Mouse (Mus musculus): ENCODE measurements around the gene Lrrc57. TPM values are rescaled to one million over a fixed set of nuclear protein-coding genes. Genes with fewer than 3 reads are reported as not detected.
"Not testable (repeated sequence)": the region's sequence is repeated elsewhere in the genome, so short reads cannot be mapped to it uniquely, and the experiment has no call there.

Gene Lrrc57
- polyA plus RNA-seq, 1 experiment from 2014 or later = 25.1 TPM

DNA sequence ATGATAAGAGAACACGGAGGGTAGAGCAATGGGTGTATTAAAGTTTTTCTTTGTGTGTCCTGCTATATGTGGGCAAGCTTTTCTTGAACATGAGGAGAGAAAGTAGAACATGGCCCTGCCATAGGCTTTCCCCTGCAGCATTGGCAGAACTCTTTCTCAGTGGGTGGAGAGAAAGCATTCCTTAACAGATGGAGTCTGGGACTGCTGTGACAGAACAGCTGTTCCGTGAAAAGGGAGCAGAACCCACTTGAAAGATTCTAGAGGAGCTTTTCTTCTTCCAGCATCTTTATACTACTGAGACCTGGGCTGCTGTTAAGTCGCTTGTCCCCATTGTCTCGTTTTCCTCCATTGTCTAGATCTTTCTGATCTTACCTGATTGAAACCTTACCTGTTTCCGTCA lies 19.6 kb downstream of the Lrrc57 start:
- no peaks in the 10 kb centered on the region for H3K4me1 ChIP-seq
- H3K27me3 ChIP-seq = no peaks in the 10 kb centered on the region
- no peak for ATAC-seq (ENCODE audit: insufficient number of reproducible peaks, insufficient read depth, low FRiP score, low TSS enrichment)
- H3K27ac ChIP-seq = no peak overlapping the region
- 84% methylated on average over 5 of the region's 5 CpGs for WGBS
- no peak overlapping the region for H3K9ac ChIP-seq
- no peak overlapping the region for H3K4me3 ChIP-seq
- H3K4me2 ChIP-seq (replicated peaks) = no peak overlapping the region
- no peaks in the 10 kb centered on the region for H3K9me3 ChIP-seq
- H3K36me3 ChIP-seq = peaks cover 40% of the 10 kb centered on the region

GRCm38 (mm10) chr2:120578286-120578685 lies 31.0 kb downstream of the Lrrc57 start:
- Histone ChIP-seq H3K9me3 (no peaks in the 10 kb centered on the region), H3K4me2 (replicated peaks) (no peak overlapping the region), H3K36me3 (no peaks in the 10 kb centered on the region), H3K27me3 (no peaks in the 10 kb centered on the region), H3K4me1 (peaks cover 19% of the 10 kb centered on the region), H3K4me3 (no peak overlapping the region), H3K27ac (no peak overlapping the region), H3K9ac (no peak overlapping the region)
- ATAC-seq (ENCODE audit: insufficient number of reproducible peaks, insufficient read depth, low FRiP score, low TSS enrichment) = no peak
- 79% methylated on average over 5 of the region's 5 CpGs for WGBS

DNA sequence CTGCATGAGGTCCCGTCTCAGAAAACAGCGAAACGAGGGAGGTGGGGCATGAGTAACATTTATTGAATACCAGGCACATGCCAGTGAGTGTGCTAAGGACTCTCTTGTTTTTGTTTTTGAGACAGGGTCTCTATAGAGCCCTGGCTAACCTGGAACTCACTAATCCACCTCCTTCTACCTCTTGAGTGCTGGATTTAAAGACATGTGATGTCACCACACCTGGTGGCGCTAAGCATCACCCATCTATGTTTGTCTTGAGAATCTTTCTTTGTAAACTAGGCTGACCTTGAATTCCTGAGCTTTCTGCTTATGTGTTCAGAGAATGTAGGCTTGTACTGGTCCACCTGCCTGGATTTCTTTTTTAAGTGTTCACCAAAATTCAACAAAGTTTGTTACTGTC lies 31.5 kb downstream of the Lrrc57 start:
- Histone ChIP-seq H3K9ac (no peak overlapping the region), H3K27me3 (no peaks in the 10 kb centered on the region), H3K36me3 (no peaks in the 10 kb centered on the region), H3K4me3 (no peak overlapping the region), H3K27ac (no peak overlapping the region), H3K4me1 (peaks cover 19% of the 10 kb centered on the region), H3K9me3 (no peaks in the 10 kb centered on the region), H3K4me2 (replicated peaks) (no peak overlapping the region)
- no peak for ATAC-seq (ENCODE audit: insufficient number of reproducible peaks, insufficient read depth, low FRiP score, low TSS enrichment)
- 83% methylated on average over 4 of the region's 4 CpGs for WGBS

DNA sequence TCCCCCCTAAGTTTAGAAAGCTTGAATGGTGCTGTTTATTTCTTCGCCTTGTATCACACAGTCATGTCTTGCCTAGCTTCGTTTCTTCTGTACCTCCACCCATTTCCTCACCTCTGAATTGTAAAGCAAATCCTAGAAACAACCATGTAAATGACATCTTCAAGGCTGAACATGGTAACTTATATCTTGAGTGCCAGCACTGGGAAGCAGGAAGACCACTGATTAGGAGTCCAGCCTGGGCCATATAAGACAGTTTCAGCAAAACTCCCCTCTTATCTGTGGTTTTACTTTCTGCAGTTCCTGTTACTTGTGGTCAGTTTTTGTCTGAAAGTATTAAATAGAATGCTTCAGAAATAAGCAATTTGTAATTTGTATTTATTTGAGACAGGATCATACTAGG lies 33.3 kb downstream of the Lrrc57 start:
- no peaks in the 10 kb centered on the region for H3K27me3 ChIP-seq
- H3K27ac ChIP-seq = no peak overlapping the region
- peaks cover 19% of the 10 kb centered on the region for H3K4me1 ChIP-seq
- no peak overlapping the region for H3K4me3 ChIP-seq
- no peaks in the 10 kb centered on the region for H3K9me3 ChIP-seq
- H3K36me3 ChIP-seq = peaks cover 8% of the 10 kb centered on the region; the same call in 1 of the 2 replicates
- WGBS = 93% methylated on average over 2 of the region's 2 CpGs
- ATAC-seq (ENCODE audit: insufficient number of reproducible peaks, insufficient read depth, low FRiP score, low TSS enrichment) = no peak
- H3K9ac ChIP-seq = no peak overlapping the region
- H3K4me2 ChIP-seq (replicated peaks) = no peak overlapping the region

DNA sequence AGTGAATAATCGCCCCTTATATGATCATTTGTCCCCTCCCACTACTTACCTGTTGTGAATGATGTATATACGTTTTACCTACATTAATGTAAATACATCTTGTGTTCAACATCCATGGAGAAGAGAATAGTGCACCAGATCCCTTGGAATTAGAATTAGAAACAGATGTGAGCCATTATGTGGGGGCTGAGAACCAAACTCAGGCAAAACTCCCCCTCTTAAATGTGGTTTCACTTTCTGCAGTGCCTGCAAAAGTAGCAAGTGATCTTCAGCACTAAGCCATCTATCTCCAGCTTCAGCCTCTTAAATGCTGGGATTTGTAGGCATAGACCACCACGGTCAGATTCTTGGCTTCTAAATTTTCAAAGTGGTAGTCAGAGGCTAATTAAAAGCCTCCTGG lies 34.2 kb downstream of the Lrrc57 start:
- Histone ChIP-seq H3K4me3 (no peak overlapping the region), H3K27me3 (no peaks in the 10 kb centered on the region), H3K4me2 (replicated peaks) (no peak overlapping the region; the same call in 1 of the 2 replicates), H3K9ac (no peak overlapping the region), H3K36me3 (peaks cover 8% of the 10 kb centered on the region; the same call in 1 of the 2 replicates), H3K4me1 (peaks cover 19% of the 10 kb centered on the region), H3K27ac (peak overlapping the region; percentile 57), H3K9me3 (no peaks in the 10 kb centered on the region)
- WGBS = 49% methylated on average over 3 of the region's 3 CpGs
- no peak for ATAC-seq (ENCODE audit: insufficient number of reproducible peaks, insufficient read depth, low FRiP score, low TSS enrichment)

GRCm38 (mm10) chr2:120572161-120572560 lies 37.2 kb downstream of the Lrrc57 start:
- not testable (repeated sequence) for H3K9ac ChIP-seq; H3K9me3 ChIP-seq; H3K27ac ChIP-seq; H3K4me3 ChIP-seq; ATAC-seq (ENCODE audit: insufficient number of reproducible peaks, insufficient read depth, low FRiP score, low TSS enrichment); H3K27me3 ChIP-seq; H3K4me2 ChIP-seq (replicated peaks); H3K36me3 ChIP-seq
- peaks cover 28% of the 10 kb centered on the region for H3K4me1 ChIP-seq
- 89% methylated on average over 3 of the region's 3 CpGs for WGBS

DNA sequence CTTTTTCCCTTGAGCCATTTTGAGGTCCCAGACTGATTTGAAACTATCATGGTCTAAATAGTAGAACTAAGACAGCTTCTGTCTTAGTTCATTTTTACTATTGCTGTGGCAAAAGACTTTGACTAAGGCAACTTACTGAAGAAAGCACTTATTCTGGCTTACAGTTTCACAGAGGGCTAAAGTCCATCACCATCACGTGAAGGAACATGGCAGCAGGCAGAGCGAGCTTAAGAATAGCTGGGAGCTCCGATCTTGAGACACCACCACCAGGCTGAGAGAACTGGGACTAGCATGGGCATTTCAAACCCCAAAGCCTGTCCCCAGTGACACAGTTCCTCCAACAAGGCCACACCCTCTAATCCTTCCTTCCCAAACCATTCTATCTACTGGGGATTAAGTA lies 38.2 kb downstream of the Lrrc57 start:
- Histone ChIP-seq H3K27me3 (no peaks in the 10 kb centered on the region), H3K4me3 (no peak overlapping the region), H3K9ac (no peak overlapping the region), H3K36me3 (peaks cover 8% of the 10 kb centered on the region; the same call in 1 of the 2 replicates), H3K27ac (no peak overlapping the region), H3K4me2 (replicated peaks) (no peak overlapping the region), H3K4me1 (peaks cover 21% of the 10 kb centered on the region), H3K9me3 (no peaks in the 10 kb centered on the region)
- no peak for ATAC-seq (ENCODE audit: insufficient number of reproducible peaks, insufficient read depth, low FRiP score, low TSS enrichment)
- 92% methylated on average over 3 of the region's 3 CpGs for WGBS

- H3K36me3 ChIP-seq = peaks cover 8% of the 10 kb centered on the region; the same call in 1 of the 2 replicates
- H3K4me1 ChIP-seq = peaks cover 10% of the 10 kb centered on the region
- no peaks in the 10 kb centered on the region for H3K9me3 ChIP-seq
- H3K27me3 ChIP-seq = no peaks in the 10 kb centered on the region
- peak overlapping the region; percentile 64 for H3K4me2 ChIP-seq (replicated peaks)
- ATAC-seq (ENCODE audit: insufficient number of reproducible peaks, insufficient read depth, low FRiP score, low TSS enrichment) = peak; percentile 74
- H3K9ac ChIP-seq = peak overlapping the region; percentile 80
- H3K4me3 ChIP-seq = peak overlapping the region; percentile 70
- under 1% methylated on average over 22 of the region's 22 CpGs for WGBS
- H3K27ac ChIP-seq = peak overlapping the region; percentile 86
These were observed 41.5 kb downstream of the Lrrc57 start for GRCm38 (mm10) chr2:120567798-120568320.

- H3K4me3 ChIP-seq = peak within 1 kb of the TSS; percentile 70
- peaks cover 8% of the 10 kb centered on the region; the same call in 1 of the 2 replicates for H3K36me3 ChIP-seq
- 1% methylated on average over 42 of the region's 42 CpGs for WGBS
- peak within 1 kb of the TSS; percentile 80 for H3K9ac ChIP-seq
- ATAC-seq (ENCODE audit: insufficient number of reproducible peaks, insufficient read depth, low FRiP score, low TSS enrichment) = peak; percentile 93
- no peaks in the 10 kb centered on the region for H3K27me3 ChIP-seq
- peaks cover 14% of the 10 kb centered on the region for H3K4me1 ChIP-seq
- peak within 1 kb of the TSS; percentile 64 for H3K4me2 ChIP-seq (replicated peaks)
- H3K27ac ChIP-seq = peak within 1 kb of the TSS; percentile 86
- H3K9me3 ChIP-seq = no peaks in the 10 kb centered on the region
These were observed 42.2 kb downstream of the Lrrc57 start, which contains the start of gene Snap23 for GRCm38 (mm10) chr2:120566886-120567797. TSS of gene Snap23 (plus strand) at chr2:120567671.

DNA sequence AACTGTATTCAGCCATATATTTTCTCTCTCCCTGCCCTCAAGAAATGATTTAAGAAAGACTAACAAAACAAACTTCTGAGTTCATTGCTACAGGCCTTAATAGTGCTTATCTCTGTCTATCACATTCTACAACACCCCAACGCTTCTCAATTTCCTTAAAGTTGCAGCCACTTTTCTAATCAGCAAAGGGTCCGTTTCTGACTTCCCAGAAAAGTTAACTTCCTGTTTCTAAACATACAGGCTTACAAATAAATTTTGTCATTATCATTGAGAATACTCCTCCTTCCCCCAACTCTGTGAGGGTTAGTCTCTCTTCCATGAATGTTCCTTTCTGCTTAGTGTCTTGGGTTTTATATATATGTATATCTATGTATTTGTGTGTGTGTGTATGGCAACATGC lies 44.0 kb downstream of the Lrrc57 start:
- Histone ChIP-seq H3K9me3 (no peaks in the 10 kb centered on the region), H3K36me3 (no peaks in the 10 kb centered on the region), H3K4me1 (peaks cover 14% of the 10 kb centered on the region), H3K9ac (no peak overlapping the region), H3K27ac (no peak overlapping the region), H3K4me3 (no peak overlapping the region), H3K27me3 (no peaks in the 10 kb centered on the region), H3K4me2 (replicated peaks) (no peak overlapping the region)
- WGBS = 85% methylated on average over 2 of the region's 2 CpGs
- ATAC-seq (ENCODE audit: insufficient number of reproducible peaks, insufficient read depth, low FRiP score, low TSS enrichment) = no peak

DNA sequence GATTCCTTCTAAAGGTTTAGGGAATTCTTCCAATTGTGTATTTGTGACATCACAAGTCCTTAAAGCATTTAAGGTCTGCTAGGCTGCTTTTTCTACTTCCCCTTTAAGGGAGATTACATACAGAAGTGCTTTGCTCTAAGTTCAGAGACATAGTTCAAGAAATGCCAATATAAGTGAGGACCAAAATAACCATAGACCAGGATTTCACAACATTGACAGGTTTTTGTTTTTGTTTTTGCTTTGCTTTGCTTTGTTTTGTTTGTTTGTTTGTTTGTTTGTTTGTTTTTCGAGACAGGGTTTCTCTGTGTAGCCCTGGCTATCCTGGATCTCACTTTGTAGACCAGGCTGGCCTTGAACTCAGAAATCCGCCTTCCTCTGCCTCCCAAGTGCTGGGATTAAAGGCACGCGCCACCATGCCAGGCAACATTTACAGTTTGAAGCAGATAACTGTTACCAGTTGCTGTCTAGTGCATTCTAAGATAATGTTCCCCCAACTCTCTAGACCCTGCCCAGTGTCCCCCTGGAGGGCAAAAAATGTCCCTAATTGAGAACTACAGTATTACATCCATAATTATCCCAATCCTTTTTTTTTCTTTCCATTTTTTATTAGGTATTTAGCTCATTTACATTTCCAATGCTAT lies 44.7 kb downstream of the Lrrc57 start:
- peaks cover 14% of the 10 kb centered on the region for H3K4me1 ChIP-seq
- H3K9ac ChIP-seq; H3K4me2 ChIP-seq (replicated peaks); ATAC-seq (ENCODE audit: insufficient number of reproducible peaks, insufficient read depth, low FRiP score, low TSS enrichment); H3K36me3 ChIP-seq; H3K9me3 ChIP-seq; H3K27ac ChIP-seq; H3K4me3 ChIP-seq; H3K27me3 ChIP-seq: not testable (repeated sequence)
- WGBS = 89% methylated on average over 4 of the region's 4 CpGs
